Mouse (Mus musculus) cortical plate, adult 2 months (tissue): ENCODE measurements around the gene Mtfr1l.

Source experiments
- CTCF ChIP-seq: fragments of 200-500 bp; IDR thresholded peaks from 2 replicates; pipeline ENCODE4 v1.5.1; 2011; ENCODE audit warnings: mild to moderate bottlenecking, control low read depth, low read length; ENCODE audit not compliant: insufficient read depth; ENCODE audit errors: extremely low read depth
- POLR2A ChIP-seq: fragments of 200-500 bp; IDR thresholded peaks from 2 replicates; pipeline ENCODE4 v1.6.1; 2011; ENCODE audit warnings: mild to moderate bottlenecking, low read length, control low read depth; ENCODE audit not compliant: insufficient read depth; ENCODE audit errors: extremely low read depth

GRCm38 (mm10) chr4:134583513-134583912 lies 48.3 kb upstream of the Mtfr1l start:
- TF ChIP-seq POLR2A (no peak), CTCF (peak; percentile 32; the same call in 1 of the 2 replicates)
